In the genomic region with DNA sequence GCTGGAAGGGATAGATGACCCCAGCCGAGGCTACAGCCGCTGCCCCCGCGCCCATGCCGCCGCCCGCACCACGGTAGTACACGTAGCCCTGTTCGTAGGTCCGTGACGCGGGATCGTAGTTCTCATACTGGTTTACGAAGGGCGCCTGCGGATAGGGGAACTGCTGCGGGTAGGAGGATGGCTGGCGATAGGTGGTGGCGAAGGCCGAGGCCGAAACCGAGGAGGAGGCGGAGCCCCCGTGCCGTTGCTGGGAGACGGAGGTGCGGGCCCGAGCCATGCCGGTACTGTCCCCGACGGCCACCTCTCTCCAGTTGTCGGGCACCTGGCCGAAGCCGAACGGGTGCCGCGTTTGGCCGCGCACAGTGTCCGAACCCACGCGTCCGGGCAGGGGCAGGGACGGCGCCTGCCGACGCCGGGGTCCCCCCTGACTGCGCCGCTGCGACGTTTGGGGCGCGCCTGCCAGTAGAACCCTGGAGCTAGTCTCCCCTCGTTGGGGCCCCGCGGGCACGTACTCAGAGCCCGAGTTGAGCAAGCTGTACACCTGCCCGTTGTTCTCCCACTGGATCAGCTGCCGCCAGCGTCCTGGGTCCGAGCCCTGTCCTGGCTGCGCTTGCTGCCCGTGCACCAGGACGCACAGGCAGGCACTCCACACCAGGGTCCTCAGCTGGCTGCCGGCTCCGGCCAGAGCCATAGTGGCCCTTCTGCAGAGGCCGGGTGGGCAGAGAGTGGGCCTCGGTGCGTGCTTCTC, we compare ENCODE assay signal across 9 mouse cellular contexts. TPM values are rescaled to one million over a fixed set of nuclear protein-coding genes. Genes with fewer than 3 reads are reported as not detected.
DNase-seq lines count a peak whose midpoint lies in the region; ATAC-seq lines count a peak whose summit lies in the region.
"Had no signal": no experiment of that assay in that cellular context is flagged by ENCODE, and none has a peak within 500 bp of the region (broad histone marks: within the 10 kb centered on the region; RNA-seq: fewer than 3 reads in every experiment).

No protein-coding gene starts in this region.

- ATAC-seq in granulocyte monocyte progenitor cell, adult 5-6 weeks (replicated peaks; ENCODE audit: poor library complexity, severe bottlenecking) = peak; percentile 62
- peak; percentile 53 for ATAC-seq in midbrain, embryonic 12.5 days (ENCODE audit: low FRiP score, low read depth)

- peak overlapping the region; percentile 47 for H3K9ac ChIP-seq in midbrain, embryonic 12.5 days (replicated peaks)

- 0 out of 2 replicates have a peak overlapping the region, but pooled peaks have one; percentile 30 for H3K27ac ChIP-seq in midbrain, embryonic 12.5 days (replicated peaks)

- H3K4me1 ChIP-seq in midbrain, embryonic 12.5 days = peaks cover 38% of the 10 kb centered on the region

- WGBS in midbrain, embryonic 12.5 days = 2% methylated on average over 72 of the region's 72 CpGs

- peaks cover 36% of the 10 kb centered on the region for H3K27me3 ChIP-seq in midbrain, embryonic 12.5 days

- no peaks in the 10 kb centered on the region for H3K36me3 ChIP-seq in midbrain, embryonic 12.5 days

- DNase-seq in cerebellum, postnatal 10 days = peak; percentile 58 to 60
- no peak for DNase-seq in cerebellum, postnatal 4 days (ENCODE audit: low spot score in 2 of 2)
- DNase-seq in adipocyte (ENCODE audit: low spot score) = peak; percentile 66
- peak; percentile 53 to 83 for DNase-seq in kidney, postnatal 25 days
- DNase-seq in spleen, postnatal 14 days (ENCODE audit: low spot score in 2 of 2) = no peak
- no peak for DNase-seq in cerebellum, adult 9-10 months

- H3K4me2 ChIP-seq in midbrain, embryonic 12.5 days (replicated peaks) = peak overlapping the region; percentile 60

- no peaks in the 10 kb centered on the region for H3K9me3 ChIP-seq in midbrain, embryonic 12.5 days

- H3K4me3 ChIP-seq in midbrain, embryonic 12.5 days = peak overlapping the region; percentile 40

RNA-seq across cellular contexts. Expression of a gene that starts 0.6 kb away (rescaled TPM):
- total RNA-seq in granulocyte monocyte progenitor cell, adult 5-6 weeks (2014; fragmentation: Nextera tagmentation) = not detected in 2 replicates
- total RNA-seq in granulocyte monocyte progenitor cell, adult 5-6 weeks (2017) = not detected in 2 replicates
- polyA plus RNA-seq in midbrain, embryonic 12.5 days (2016; fragmentation: Nextera tagmentation; extraction: Ambion mirVana) = 13.4 and 20.1 TPM in 2 replicates

RNA-seq across cellular contexts. Expression of a gene that starts 57.9 kb away (rescaled TPM):
- not detected in 2 replicates for total RNA-seq in granulocyte monocyte progenitor cell, adult 5-6 weeks (2014; fragmentation: Nextera tagmentation)
- not detected in 2 replicates for total RNA-seq in granulocyte monocyte progenitor cell, adult 5-6 weeks (2017)
- polyA plus RNA-seq in midbrain, embryonic 12.5 days (2016; fragmentation: Nextera tagmentation; extraction: Ambion mirVana) = not detected in 2 replicates
- total RNA-seq: heart, postnatal 14 days had no signal

RNA-seq across cellular contexts. Expression of a gene that starts 59.4 kb away (rescaled TPM):
- 10.4 and 11.6 TPM in 2 replicates for total RNA-seq in granulocyte monocyte progenitor cell, adult 5-6 weeks (2014; fragmentation: Nextera tagmentation)
- total RNA-seq in granulocyte monocyte progenitor cell, adult 5-6 weeks (2017) = 6.3 and 17.7 TPM in 2 replicates
- 64.1 and 65.2 TPM in 2 replicates for polyA plus RNA-seq in midbrain, embryonic 12.5 days (2016; fragmentation: Nextera tagmentation; extraction: Ambion mirVana)

Comparison
In these comparisons a context has a peak if more than half of its experiments do, and no peak if none do; other contexts are left out.
1. DNase-seq: peak in cerebellum, postnatal 10 days (2 of 2), adipocyte (single experiment) and kidney, postnatal 25 days (2 of 2); none in cerebellum, postnatal 4 days (0 of 2), spleen, postnatal 14 days (0 of 2) and cerebellum, adult 9-10 months (single experiment).